Mouse (Mus musculus) CD8-positive naive resting alpha-beta T cell, adult 2 months (primary cell): ENCODE results near the gene Pitx2.

ENCODE experiments used
- DNase-seq, 2 experiments: peaks; one replicate each; pipeline ENCODE4 v3.0.0; 2022; ENCODE audit warnings: low read depth in 2 of 2, low spot score in 2 of 2

Gene Pitx2

DNA sequence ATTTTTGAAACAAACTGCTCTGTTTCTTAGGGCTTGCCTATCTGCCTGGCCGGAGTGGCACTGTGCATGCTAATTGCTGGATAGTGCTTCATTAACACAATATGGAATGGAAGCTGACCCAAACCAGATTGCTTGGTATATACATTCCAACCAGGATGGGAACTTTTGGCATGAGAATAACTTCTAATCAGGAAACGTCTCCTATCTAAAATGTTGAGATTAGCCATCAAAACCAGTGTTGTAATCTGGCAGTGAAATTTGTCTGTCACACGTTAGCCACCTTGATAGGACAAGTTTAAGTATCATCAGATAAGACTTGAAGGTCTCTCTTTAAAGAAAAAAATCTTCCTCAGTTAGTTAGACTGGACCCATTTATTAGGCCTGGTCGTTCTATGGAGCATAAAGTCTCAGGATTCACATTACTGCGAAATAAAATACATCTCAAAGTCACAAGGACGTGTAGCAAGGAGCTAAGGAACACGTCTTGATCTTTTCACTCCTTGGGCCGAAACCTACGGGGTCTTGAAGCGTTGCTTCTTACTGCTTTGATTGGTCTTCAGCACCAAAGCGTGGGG, 2.1 kb downstream of the Pitx2 start:
- DNase-seq, result no peak

DNA sequence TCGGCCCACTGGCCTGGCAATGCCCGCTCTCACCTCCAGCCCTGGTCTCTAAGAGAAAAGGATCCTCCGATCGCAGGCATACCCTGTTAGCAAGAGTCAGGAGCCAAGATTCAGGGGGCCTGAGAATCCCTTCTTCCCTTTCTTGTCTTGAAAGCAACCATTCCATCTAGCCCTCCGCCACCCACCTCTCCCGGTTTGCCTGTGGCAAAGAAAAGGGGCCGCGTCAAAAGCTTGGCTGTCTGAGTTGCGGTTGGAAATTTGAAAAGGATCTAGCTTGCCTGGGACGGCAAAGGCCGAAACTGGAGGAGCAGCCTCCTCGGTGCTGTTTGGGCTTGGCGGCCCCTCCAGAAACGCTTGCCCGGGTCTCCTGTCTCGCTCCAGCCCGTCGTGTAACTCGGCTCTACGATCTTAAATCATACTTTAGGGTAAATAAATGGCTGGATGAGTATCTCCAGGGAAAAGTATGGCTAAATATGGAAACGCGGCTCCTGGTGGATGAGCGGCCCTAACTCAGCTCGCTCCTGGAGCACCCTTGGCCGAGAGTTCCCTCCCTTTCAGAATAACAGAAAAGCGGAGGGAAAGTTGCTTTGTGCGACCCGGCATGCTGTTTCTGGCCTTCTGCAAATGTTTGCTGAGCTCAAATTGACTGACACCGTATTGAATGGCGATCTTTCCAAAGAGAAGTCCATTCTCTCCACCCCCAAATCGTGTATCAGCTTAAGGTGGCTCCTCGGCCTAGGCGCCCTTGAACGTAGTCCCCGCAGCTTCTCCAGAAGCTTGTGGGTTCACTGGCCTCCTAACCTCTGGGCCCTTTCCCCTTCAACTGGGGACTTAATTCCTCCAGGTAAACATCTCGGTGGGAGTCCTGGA, 3.4 kb downstream of the Pitx2 start:
- no peak for DNase-seq

DNA sequence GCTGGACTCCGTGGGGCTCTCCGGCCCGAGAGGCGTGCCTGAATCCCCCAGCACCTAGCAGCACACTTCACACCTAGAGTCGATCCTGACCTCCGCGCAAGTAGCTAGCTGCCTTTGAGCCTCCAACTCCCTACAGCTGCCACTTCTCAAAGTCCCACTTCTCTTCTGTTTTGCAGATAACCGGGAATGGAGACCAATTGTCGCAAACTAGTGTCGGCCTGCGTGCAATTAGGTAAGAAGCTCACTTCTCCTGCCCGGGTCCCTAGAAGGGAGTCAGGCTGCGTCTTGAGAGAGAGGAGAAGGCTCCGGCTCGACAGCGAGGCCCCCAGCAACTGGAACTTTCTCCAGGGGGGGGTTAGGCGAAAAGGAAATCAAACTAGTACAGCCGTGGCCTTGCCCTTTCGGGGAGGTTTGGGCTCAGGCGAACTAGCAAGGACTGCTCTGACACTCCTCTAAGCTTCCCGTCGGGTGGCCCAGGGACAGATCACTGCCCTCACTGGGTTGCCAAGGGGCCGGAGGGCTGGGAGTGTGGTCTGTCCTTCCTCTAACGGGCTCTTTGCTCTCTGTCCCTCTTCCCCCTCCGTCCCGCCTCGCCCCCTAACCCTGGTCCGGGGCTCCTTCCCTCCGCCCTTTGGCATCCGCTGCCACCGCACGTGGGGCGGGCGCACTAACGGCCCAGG, 4.2 kb downstream of the Pitx2 start:
- no peak for DNase-seq

DNA sequence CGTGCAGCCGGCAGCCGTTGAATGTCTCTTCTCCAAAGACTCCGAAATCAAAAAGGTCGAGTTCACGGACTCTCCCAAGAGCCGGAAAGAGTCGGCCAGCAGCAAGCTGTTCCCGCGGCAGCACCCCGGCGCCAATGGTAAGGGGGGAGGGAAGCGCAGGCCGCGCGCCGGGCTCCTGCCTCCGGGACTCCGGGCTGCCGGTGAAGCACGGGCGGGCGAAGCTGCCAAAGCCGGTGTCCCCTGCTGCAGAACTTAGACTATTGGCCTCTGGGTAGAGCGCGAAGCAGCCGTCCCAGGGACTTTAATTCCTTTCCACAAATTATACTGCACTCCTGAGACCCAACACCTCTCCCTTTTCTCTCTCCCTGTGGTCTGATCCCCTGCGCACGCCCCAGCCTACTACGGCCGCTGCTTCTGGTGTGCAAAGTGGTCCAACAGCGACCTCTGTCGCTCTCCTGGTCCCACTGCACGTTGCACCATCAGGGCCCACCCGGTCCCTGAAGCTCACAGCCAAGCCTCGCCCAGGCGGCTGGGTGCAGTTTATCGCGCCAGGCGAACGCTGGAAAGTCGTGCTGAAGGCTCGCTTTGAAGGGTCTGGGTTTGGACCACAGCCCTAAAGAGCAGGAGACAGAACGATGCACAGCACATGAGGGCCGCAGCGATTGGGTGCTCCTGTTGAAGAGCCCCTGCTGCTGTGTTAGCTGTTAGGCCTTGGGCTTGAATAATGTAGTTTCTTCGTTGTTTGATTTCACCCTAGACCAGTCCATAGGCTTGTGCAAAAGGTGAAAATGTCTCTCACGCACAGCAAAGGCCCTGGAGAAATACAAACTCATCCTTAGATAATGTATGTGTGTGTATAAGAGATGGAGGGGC, 5.0 kb downstream of the Pitx2 start:
- no peak for DNase-seq

DNA sequence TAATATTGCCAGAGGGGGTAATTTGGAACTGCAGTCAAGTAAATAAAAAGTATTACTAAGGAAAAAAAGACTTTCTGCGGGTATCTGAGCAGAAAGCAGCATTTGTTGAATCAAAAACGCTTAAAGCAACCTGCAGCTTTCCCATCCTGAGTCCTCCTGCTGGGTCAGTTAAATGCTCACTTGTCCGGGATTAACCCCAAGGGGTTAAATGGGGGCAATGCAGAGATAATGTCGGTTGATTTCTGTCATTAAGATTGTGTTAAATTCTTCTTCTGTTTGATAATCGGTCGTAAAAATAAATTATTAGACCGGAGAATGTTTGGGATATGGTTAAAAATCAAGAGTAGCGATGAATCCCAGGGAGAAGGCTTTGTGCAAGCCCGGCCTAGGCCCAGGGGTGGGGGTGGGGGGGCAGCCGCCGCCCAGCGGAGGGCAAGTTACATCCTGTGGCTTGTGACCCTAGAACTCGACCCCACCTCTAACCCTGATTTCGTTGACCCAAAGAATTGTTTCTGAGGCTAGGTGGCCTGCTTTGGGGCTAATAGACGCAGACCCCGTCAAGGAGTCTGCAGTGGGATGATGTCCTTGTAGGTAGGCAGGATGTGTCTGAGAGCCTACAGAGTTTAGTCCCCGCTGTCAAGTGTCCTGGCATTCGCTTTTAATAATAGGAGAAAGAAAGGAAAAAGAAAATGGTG, 6.0 kb downstream of the Pitx2 start:
- DNase-seq, result no peak

DNA sequence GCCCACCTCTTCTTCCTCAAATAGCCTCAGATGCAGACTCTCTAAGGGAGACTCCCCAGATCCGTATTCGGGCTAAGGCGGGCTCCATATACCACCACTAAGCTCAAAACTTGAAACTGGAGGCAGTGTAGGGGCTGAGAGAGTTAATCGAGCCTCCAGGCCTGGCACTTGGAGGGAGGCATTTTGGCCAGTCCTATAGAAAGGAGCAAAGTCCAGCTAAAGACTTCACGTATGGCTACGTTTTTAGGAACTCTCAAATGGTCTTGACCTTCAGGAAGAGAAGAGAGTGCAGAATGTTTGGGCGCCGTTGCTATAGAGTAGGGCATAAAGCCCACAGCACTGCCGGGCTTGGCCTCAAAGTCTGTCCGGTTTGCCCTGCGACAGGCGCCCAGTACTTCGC, 7.1 kb downstream of the Pitx2 start:
- DNase-seq, result no peak

DNA sequence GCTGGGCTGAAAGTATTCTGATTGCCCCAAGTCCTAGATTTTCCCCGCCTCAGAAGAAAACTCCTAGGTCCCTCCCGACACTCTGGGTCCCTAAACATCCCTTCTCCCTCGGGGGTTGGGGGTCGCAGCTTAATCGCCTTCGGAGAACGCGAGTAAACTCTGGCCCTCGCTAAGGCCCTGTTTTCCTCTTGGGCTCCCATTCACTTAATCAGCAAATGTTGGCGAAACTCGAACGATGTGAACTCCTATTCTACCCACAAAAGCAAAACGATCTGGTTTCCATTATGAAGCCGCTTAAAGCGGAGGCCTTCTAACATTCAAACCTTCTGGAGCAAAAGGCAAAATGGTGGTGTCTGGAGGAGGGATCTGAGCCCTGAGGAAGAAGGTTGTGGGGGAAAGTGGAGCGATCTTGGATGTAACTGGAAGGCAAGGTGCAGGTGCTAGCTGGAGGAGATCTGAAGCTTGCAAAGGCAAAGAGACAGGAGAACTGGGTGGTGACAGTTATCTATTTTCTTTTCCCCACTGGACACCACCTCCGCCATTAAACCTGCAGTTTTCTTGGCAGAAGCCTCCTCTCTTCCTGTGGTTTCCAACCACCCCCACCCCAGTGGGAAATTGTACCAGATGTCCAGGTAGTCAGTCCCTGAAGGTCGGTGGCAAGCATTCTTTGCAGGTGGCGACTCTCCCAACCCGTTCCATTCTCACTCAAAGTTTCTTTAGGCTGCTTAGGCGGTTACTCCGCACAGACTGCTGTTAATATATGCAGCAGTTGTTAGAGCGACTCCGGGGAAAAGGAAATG, 7.8 kb downstream of the Pitx2 start:
- no peak for DNase-seq

DNA sequence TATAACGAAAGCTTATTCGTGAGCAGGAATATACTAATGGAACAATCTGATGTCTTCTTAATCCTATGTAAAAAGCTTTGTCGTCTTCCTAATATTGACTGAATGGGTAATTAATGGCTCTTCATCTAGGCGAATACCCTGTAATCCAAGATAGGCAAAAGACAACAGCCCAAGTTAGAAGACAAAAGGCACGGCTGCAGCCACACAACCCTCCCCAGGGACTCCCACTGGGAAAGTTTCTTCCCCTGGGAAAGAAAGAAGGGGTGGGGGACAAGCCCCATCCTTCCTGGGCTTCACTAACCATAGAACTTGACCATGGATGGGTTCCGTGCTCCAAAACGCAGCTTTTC, 8.3 kb downstream of the Pitx2 start:
- no peak for DNase-seq

DNA sequence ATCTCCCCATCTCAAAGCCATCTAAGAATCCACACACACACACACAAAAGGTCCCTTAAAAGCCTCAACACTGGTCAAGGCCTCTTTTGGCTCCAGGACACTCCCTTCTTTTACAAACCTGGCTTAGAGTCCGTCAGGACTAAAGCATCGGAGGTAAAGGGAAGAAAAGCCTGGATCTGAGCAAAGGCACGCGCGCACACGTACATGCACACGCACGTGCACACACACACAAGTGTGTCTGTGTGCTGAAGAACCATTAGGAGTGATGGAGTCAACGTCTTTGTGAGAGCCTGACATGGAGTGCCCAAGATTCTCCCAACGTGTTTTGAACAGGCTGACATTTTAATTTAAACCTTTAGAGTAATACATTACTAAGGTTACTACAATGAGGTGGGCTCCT, 8.7 kb downstream of the Pitx2 start:
- DNase-seq, result no peak

DNA sequence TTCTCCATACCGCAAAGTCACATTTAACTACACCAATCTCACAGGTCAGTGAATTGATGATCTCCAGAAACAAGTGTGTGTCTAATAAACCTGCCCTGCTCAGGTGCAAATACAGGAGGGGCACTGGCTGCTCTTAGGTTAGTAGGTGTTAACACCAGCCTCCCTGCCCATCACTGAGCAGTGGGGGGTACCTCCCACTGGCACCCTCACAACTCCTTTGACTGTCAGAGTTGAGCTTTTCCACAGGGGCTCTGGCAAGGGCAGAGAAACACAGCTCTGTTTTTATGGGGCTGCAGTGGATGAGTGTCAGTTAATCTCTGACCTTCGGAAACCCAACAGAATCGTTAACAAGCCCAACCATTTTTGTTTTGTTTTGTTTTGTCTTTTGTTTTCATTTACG, 9.6 kb downstream of the Pitx2 start:
- DNase-seq, result no peak

DNA sequence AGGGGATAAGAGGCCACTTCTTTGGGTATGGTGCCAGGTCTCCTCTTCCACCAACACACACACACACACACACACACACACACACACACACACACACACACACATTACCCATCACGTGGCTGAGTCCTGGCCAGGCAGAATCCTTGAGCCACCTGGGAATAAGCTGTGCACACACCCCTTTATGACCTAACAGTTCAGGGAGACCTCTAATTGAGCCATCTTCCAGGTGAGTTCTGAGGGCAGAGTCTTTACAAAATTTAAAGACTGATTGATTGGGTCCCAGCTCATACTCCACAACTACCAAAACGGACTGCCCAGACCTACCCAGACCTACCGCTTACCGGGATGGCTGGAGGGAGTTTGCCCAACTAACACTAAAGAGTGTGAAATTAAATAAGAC, 10.1 kb downstream of the Pitx2 start:
- DNase-seq, result no peak

DNA sequence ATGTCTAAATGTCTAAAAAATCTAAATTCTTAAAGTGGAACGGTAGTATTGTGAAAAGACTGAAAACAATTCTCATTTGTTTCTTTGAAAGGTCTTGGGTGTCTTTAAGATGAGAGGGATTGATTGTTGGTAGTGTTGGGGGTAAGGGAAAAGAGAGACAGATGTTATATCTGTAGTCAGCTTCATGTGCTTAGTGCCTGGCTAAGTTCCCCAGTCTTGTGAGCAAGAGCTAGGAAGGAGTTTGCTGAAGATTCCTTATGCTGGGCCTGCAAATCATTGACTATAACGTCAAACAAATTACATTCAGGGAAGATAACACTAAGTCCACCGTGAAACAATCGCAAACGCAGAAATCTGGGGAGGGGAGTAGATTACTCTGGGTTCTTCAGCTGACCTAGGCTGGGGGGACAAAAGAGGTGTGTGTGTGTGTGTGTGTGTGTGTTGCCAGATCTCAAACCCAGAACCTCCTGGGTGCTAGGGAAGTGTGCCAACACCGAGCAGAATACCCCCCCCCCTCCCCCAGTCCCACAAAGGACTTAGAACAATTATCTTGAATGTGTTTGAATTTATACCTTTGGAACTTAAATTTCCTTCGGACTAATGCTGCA, 12.5 kb downstream of the Pitx2 start:
- DNase-seq, result no peak

DNA sequence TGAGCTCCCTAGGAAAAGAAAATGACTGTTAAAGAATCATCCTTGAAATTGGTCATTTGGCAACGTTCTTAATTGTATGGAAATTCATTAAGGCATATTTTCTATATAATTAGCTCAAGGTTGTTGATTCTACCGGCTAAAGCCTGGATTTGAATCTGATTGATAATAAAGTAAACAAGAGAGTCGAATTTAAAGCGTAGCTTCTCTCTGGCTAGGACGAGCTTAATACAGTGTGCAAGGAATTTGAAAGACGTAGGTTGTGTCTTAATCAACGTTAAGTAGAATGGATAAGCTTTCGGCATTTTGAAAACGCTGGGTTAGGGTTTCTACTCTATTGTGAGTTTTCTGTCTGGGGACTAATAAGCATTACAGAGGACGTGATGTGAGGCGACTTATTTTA, 13.1 kb downstream of the Pitx2 start:
- DNase-seq, result no peak

DNA sequence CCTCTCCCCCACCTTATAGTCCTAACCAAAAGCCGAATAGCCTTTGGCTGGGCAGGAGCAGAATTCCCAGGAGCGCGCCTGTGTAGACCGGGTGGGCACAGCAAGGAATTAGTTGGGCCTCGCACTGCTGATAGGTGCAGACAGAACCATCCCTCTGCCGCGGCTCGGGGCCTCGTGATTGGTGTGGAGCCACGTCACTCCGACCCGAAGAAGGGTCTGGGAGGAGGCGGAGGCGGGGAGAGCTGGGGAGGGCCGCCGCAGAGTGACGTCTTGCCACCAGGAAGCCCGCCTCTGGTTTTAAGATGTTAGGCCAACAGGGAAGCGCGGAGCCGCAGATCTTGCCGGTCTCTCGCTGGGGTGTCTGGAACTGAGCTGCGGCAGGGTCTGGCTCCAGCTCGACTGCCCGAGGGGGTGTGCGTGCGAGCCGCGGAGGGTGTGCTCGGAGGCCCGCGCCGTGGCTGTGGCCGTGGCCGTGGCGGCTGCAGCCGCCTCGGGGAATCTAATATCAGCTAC, 14.0 kb downstream of the Pitx2 start:
- peak; percentile 18 to 56 for DNase-seq

DNA sequence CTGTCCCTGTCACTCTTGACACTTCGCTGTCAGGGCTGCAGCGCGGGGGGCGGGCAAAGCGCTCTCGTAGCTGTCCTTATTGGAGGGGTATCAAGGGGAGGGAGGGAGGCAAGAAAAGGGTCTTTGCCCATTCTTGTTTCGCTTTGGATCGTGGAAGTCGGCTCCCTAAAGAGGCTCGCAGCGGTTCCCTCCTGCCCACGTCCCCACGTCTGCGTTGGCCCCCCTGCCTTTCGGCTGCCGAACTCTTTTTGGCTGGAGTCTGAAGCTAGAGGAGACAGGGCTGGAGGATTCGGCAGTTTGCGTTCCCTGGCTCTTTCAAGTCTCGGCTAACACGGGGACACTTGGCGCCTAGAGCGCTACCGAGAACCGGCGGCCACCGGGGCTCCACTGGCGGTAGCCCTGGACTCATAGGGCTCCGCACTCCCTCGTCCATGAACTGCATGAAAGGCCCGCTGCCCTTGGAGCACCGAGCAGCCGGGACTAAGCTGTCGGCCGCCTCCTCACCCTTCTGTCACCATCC, 14.5 kb downstream of the Pitx2 start:
- DNase-seq, result no peak

DNA sequence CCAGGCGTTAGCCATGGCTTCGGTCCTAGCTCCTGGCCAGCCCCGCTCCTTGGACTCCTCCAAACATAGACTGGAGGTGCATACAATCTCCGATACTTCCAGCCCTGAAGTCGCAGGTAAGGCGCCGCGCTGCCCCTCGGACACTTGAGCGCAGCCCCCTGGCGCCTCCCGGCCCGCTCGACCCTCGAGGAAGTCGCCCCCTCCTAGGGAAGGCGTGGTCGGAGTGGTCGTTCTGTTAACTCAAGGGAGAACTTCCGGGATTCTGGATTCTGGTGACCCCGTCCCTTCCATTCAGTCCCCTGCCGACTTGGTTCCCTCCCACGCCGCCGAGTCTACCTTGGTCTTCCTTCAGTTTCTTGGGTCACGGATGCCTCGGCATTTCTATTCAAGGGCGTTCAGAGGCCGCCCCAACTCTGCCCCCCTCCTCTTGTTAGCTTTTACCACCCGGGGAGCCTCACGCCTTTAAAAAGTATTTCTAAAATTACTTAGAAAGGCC, 15.0 kb downstream of the Pitx2 start:
- DNase-seq, result no peak

DNA sequence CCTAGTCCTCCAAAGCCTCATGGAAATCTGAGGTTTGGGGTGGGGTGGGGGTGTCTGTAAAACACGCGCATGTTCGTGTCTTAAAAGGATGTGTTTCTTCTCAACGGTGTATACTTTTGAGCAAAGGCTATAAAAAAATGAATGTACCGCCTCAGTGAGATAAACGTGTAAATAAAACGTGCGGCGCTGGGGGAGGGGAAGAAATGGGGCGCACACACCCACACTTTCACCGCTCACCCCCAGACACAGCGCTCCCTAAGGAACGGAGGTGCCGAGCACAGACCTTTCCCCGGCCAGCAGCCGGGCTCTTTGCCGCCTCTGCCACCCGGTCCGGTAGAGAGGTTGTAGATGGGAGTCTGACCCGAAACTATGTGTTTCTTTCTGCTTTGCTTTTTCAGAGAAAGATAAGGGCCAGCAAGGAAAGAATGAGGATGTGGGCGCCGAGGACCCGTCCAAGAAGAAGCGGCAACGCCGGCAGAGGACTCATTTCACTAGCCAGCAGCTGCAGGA, 15.6 kb downstream of the Pitx2 start:
- DNase-seq, result no peak

DNA sequence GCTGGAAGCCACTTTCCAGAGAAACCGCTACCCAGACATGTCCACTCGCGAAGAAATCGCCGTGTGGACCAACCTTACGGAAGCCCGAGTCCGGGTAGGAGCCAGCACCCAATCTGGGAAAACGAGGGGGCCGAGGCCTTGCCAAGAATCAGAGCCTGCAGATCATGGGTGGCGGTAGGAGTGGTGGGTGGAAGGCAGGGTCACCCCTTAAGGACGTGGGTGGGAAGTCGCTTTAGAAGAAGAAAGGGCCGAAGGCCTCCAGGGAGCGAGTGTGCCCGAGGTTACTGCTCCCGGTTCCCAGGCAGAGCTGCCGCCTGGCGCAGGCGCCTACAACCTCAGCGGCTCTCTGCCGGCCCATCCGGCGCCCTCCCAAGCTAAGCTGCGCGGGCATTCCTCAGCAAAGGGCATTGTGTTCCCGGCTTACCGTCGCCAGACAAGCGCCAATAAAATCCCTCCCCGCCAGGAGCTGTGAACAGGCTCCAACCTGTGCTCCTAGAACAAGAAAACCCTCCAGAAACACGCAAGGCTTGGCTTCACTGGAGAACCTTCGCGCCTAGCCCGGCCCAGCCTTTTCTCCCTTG, 16.2 kb downstream of the Pitx2 start:
- DNase-seq, result no peak
